Mouse (Mus musculus) cerebellum, adult 11-12 months (tissue): Measurements from ENCODE around the gene Zdhhc20.
"Not testable (repeated sequence)": the region's sequence is repeated elsewhere in the genome, so short reads cannot be mapped to it uniquely, and the experiment has no call there.

Experiments
- DNase-seq: peaks from one replicate; pipeline ENCODE4 v3.0.0; 2022

Gene Zdhhc20

GRCm38 (mm10) chr14:57889541-57890010 lies 500 bp downstream of the Zdhhc20 start:
- DNase-seq: no peak

GRCm38 (mm10) chr14:57887171-57887570 lies 2.9 kb downstream of the Zdhhc20 start:
- DNase-seq: no peak

- DNase-seq: no peak
Observed at GRCm38 (mm10) chr14:57886032-57886431, 4.0 kb downstream of the Zdhhc20 start.

- no peak for DNase-seq
Observed at GRCm38 (mm10) chr14:57883341-57883740, 6.7 kb downstream of the Zdhhc20 start.

- DNase-seq: no peak
Observed at GRCm38 (mm10) chr14:57882720-57883119, 7.4 kb downstream of the Zdhhc20 start.

GRCm38 (mm10) chr14:57881793-57882192 lies 8.3 kb downstream of the Zdhhc20 start:
- DNase-seq: peak; percentile 48

GRCm38 (mm10) chr14:57881074-57881473 lies 9.0 kb downstream of the Zdhhc20 start:
- DNase-seq: no peak

GRCm38 (mm10) chr14:57877921-57878320 lies 12.2 kb downstream of the Zdhhc20 start:
- no peak for DNase-seq

- DNase-seq: peak; percentile 37
Observed at GRCm38 (mm10) chr14:57866676-57867276, 23.3 kb downstream of the Zdhhc20 start.

GRCm38 (mm10) chr14:57865256-57865655 lies 24.8 kb downstream of the Zdhhc20 start:
- DNase-seq: no peak

GRCm38 (mm10) chr14:57863129-57863528 lies 26.9 kb downstream of the Zdhhc20 start:
- DNase-seq: no peak

- DNase-seq: no peak
Observed at GRCm38 (mm10) chr14:57861987-57862412, 28.1 kb downstream of the Zdhhc20 start.

- no peak for DNase-seq
Observed at GRCm38 (mm10) chr14:57859520-57859919, 30.6 kb downstream of the Zdhhc20 start.

- no peak for DNase-seq
Observed at GRCm38 (mm10) chr14:57858601-57859000, 31.5 kb downstream of the Zdhhc20 start.

- not testable (repeated sequence) for DNase-seq
Observed at GRCm38 (mm10) chr14:57856037-57856436, 34.0 kb downstream of the Zdhhc20 start.

GRCm38 (mm10) chr14:57852961-57853360 lies 37.1 kb downstream of the Zdhhc20 start:
- DNase-seq: no peak

GRCm38 (mm10) chr14:57850330-57850729 lies 39.7 kb downstream of the Zdhhc20 start:
- DNase-seq: no peak

GRCm38 (mm10) chr14:57848646-57849045 lies 41.4 kb downstream of the Zdhhc20 start:
- DNase-seq: no peak

- DNase-seq: not testable (repeated sequence)
Observed at GRCm38 (mm10) chr14:57848061-57848460, 42.0 kb downstream of the Zdhhc20 start.

GRCm38 (mm10) chr14:57844535-57844934 lies 45.5 kb downstream of the Zdhhc20 start:
- no peak for DNase-seq

GRCm38 (mm10) chr14:57835157-57835556 lies 54.9 kb downstream of the Zdhhc20 start:
- DNase-seq: no peak

GRCm38 (mm10) chr14:57833526-57833925 lies 56.5 kb downstream of the Zdhhc20 start:
- DNase-seq: no peak

- DNase-seq: no peak
Observed at GRCm38 (mm10) chr14:57827284-57827683, 62.8 kb downstream of the Zdhhc20 start.

- DNase-seq: peak; percentile 86
Observed at GRCm38 (mm10) chr14:57825788-57826751, 64.0 kb downstream of the Zdhhc20 start, which contains the start of the genes Ska3 and Mrpl57. Gene Ska3 (minus strand): TSS chr14:57826185. Gene Mrpl57 (plus strand): TSS chr14:57826234.
